Mouse (Mus musculus) megakaryocyte, embryonic 14.5 days (primary cell): ENCODE measurements around the gene Zcchc4. TPM values are rescaled to one million over a fixed set of nuclear protein-coding genes. Genes with fewer than 3 reads are reported as not detected.
"Not testable (repeated sequence)": the region's sequence is repeated elsewhere in the genome, so short reads cannot be mapped to it uniquely, and the experiment has no call there.

ENCODE experiments used
- H3K27me3 ChIP-seq: replicated peaks from 2 replicates; pipeline ENCODE3; 2012; ENCODE audit warnings: inconsistent platforms
- H3K36me3 ChIP-seq: replicated peaks from 2 replicates; pipeline ENCODE3; 2012; ENCODE audit warnings: low read length, inconsistent platforms, mixed read lengths
- H3K4me1 ChIP-seq: 2 replicates; pipeline ENCODE4 v1.6.1; 2012; ENCODE audit warnings: inconsistent platforms
- H3K4me3 ChIP-seq: replicated peaks from 2 replicates; pipeline ENCODE3; 2012; ENCODE audit warnings: moderate library complexity, mild to moderate bottlenecking, inconsistent platforms
- H3K9me3 ChIP-seq: 2 replicates; pipeline ENCODE4 v1.6.1; 2012; ENCODE audit warnings: inconsistent platforms
- FLI1 ChIP-seq: IDR thresholded peaks from 2 replicates; pipeline ENCODE4 v1.6.1; 2012; ENCODE audit warnings: low read length, inconsistent platforms, mixed read lengths
- GATA1 ChIP-seq: IDR thresholded peaks from 3 replicates; pipeline ENCODE4 v1.6.1; 2012; ENCODE audit warnings: mixed read lengths, low read length, inconsistent platforms, borderline replicate concordance
- polyA plus RNA-seq: library from polyadenylated mRNA; stranded (reverse); fragments of >175 nt; gene quantifications from 2 replicates; pipeline ENCODE4 v1.2.3, GENCODE M21; 2012; ENCODE audit warnings: low replicate concordance; ENCODE audit not compliant: insufficient read depth

Gene Zcchc4
- polyA plus RNA-seq, 1 experiment = 1.9 TPM

GRCm38 (mm10) chr5:52754196-52754595 is 21.0 kb upstream of the Zcchc4 start:
- Histone ChIP-seq H3K9me3 (no peaks in the 10 kb centered on the region), H3K27me3 (no peaks in the 10 kb centered on the region), H3K36me3 (peaks cover 84% of the 10 kb centered on the region), H3K4me1 (peaks cover 28% of the 10 kb centered on the region), H3K4me3 (no peak overlapping the region)
- no peak for TF ChIP-seq FLI1
- TF ChIP-seq GATA1 = no peak

- Histone ChIP-seq H3K9me3 (no peaks in the 10 kb centered on the region), H3K4me1 (peaks cover 26% of the 10 kb centered on the region), H3K4me3 (no peak overlapping the region), H3K36me3 (peaks cover 89% of the 10 kb centered on the region), H3K27me3 (no peaks in the 10 kb centered on the region)
- TF ChIP-seq GATA1 = no peak
- TF ChIP-seq FLI1 = no peak
Measured at GRCm38 (mm10) chr5:52755337-52755736, 19.9 kb upstream of the Zcchc4 start.

GRCm38 (mm10) chr5:52755989-52756388 is 19.2 kb upstream of the Zcchc4 start:
- no peak for TF ChIP-seq FLI1
- no peak for TF ChIP-seq GATA1
- Histone ChIP-seq H3K9me3 (no peaks in the 10 kb centered on the region), H3K4me1 (peaks cover 20% of the 10 kb centered on the region), H3K36me3 (peaks cover 89% of the 10 kb centered on the region), H3K4me3 (no peak overlapping the region), H3K27me3 (no peaks in the 10 kb centered on the region)

- Histone ChIP-seq H3K4me3 (no peak overlapping the region), H3K27me3 (no peaks in the 10 kb centered on the region), H3K9me3 (no peaks in the 10 kb centered on the region), H3K4me1 (0 out of 2 replicates have a peak, but pooled peaks cover 4% of the 10 kb centered on the region), H3K36me3 (peaks cover 91% of the 10 kb centered on the region)
- TF ChIP-seq GATA1 (no peak), FLI1 (no peak)
Measured at GRCm38 (mm10) chr5:52762586-52762985, 12.6 kb upstream of the Zcchc4 start.

- no peaks in the 10 kb centered on the region for H3K27me3 ChIP-seq
- H3K9me3 ChIP-seq = peaks cover 15% of the 10 kb centered on the region
- peaks cover 26% of the 10 kb centered on the region for H3K4me1 ChIP-seq
- H3K36me3 ChIP-seq = peaks cover 42% of the 10 kb centered on the region
- TF ChIP-seq FLI1 (no peak), GATA1 (no peak)
- H3K4me3 ChIP-seq = no peak overlapping the region
Measured at GRCm38 (mm10) chr5:52774267-52774666, 942 bp upstream of the Zcchc4 start.

GRCm38 (mm10) chr5:52776466-52777354 is 1.5 kb downstream of the Zcchc4 start:
- H3K9me3 ChIP-seq = peaks cover 15% of the 10 kb centered on the region
- H3K4me1 ChIP-seq = peaks cover 33% of the 10 kb centered on the region
- H3K4me3 ChIP-seq = peak overlapping the region; percentile 67
- H3K36me3 ChIP-seq = peaks cover 19% of the 10 kb centered on the region
- not testable (repeated sequence) for H3K27me3 ChIP-seq

- TF ChIP-seq FLI1 = no peak
- TF ChIP-seq GATA1 = no peak
- Histone ChIP-seq H3K4me3 (peak overlapping the region; percentile 93), H3K9me3 (0 out of 2 replicates have a peak, but pooled peaks cover under 1% of the 10 kb centered on the region)
Measured at GRCm38 (mm10) chr5:52782523-52783250, 7.5 kb downstream of the Zcchc4 start.

GRCm38 (mm10) chr5:52783251-52783620 is 8.0 kb downstream of the Zcchc4 start:
- TF ChIP-seq GATA1 (no peak), FLI1 (no peak)
- Histone ChIP-seq H3K4me3 (peak overlapping the region; percentile 93), H3K36me3 (peaks cover 24% of the 10 kb centered on the region), H3K4me1 (peaks cover 32% of the 10 kb centered on the region), H3K9me3 (no peaks in the 10 kb centered on the region), H3K27me3 (no peaks in the 10 kb centered on the region)

More at GRCm38 (mm10) chr5:52782523-52783250, 7.5 kb downstream of the Zcchc4 start:
- Histone ChIP-seq H3K4me1 (peaks cover 33% of the 10 kb centered on the region), H3K27me3 (no peaks in the 10 kb centered on the region), H3K36me3 (peaks cover 20% of the 10 kb centered on the region)

- Histone ChIP-seq H3K9me3 (no peaks in the 10 kb centered on the region), H3K4me1 (peaks cover 32% of the 10 kb centered on the region), H3K4me3 (peak overlapping the region; percentile 93), H3K27me3 (no peaks in the 10 kb centered on the region), H3K36me3 (peaks cover 31% of the 10 kb centered on the region)
- no peak for TF ChIP-seq GATA1
- no peak for TF ChIP-seq FLI1
Measured at GRCm38 (mm10) chr5:52783957-52784356, 8.7 kb downstream of the Zcchc4 start.

- H3K4me1 ChIP-seq = peaks cover 24% of the 10 kb centered on the region
- no peaks in the 10 kb centered on the region for H3K9me3 ChIP-seq
- H3K36me3 ChIP-seq = peaks cover 58% of the 10 kb centered on the region
- no peaks in the 10 kb centered on the region for H3K27me3 ChIP-seq
- H3K4me3 ChIP-seq = peak overlapping the region; percentile 80
- TF ChIP-seq FLI1 (no peak), GATA1 (no peak)
Measured at GRCm38 (mm10) chr5:52786556-52787322, 11.5 kb downstream of the Zcchc4 start.
